Mouse (Mus musculus): ENCODE measurements around the gene Arid3a. TPM values are rescaled to one million over a fixed set of nuclear protein-coding genes. Genes with fewer than 3 reads are reported as not detected.
"Not testable (repeated sequence)": the region's sequence is repeated elsewhere in the genome, so short reads cannot be mapped to it uniquely, and the experiment has no call there.

Arid3a gene
- total and polyA plus RNA-seq, 3 experiments = 1.3 to 1.7 (median 1.5) TPM

- no peak within 1 kb of the TSS for H3K4me3 ChIP-seq
- TF ChIP-seq CTCF (IDR thresholded peaks at IDR 0.05) = no peak
- no peak for TF ChIP-seq POLR2A (IDR thresholded peaks at IDR 0.05; ENCODE audit: insufficient read depth, low read depth, low read length)
- no peak for TF ChIP-seq EP300 (IDR thresholded peaks at IDR 0.05; ENCODE audit: insufficient read depth, low read depth, low read length)
- 41% methylated on average over 5 of the region's 5 CpGs for WGBS
- H3K36me3 ChIP-seq (ENCODE audit: control insufficient read depth, insufficient read depth, low read length) = no peaks in the 10 kb centered on the region
- DNase-seq = no peak
- no peaks in the 10 kb centered on the region for H3K4me1 ChIP-seq (ENCODE audit: control insufficient read depth, insufficient read depth, low read length)
- H3K79me2 ChIP-seq (replicated peaks; ENCODE audit: control insufficient read depth, insufficient read depth, low read length) = no peaks in the 10 kb centered on the region
- H3K9ac ChIP-seq (ENCODE audit: low read depth, low read length) = no peak within 1 kb of the TSS
- no peaks in the 10 kb centered on the region for H3K27me3 ChIP-seq (ENCODE audit: control insufficient read depth, insufficient read depth, low read length)
- no peak within 1 kb of the TSS for H3K27ac ChIP-seq
- intact Hi-C loops (cut with DNase I) = no loop called here
Observed at GRCm38 (mm10) chr10:79890670-79891069, 36.2 kb upstream of the Arid3a start, which contains the start of gene Cfd. TSS of gene Cfd (plus strand) at chr10:79890853.

GRCm38 (mm10) chr10:79892451-79893118 is 34.3 kb upstream of the Arid3a start:
- not testable (repeated sequence) for H3K36me3 ChIP-seq (ENCODE audit: control insufficient read depth, insufficient read depth, low read length); H3K9ac ChIP-seq (ENCODE audit: low read depth, low read length); H3K4me1 ChIP-seq (ENCODE audit: control insufficient read depth, insufficient read depth, low read length); H3K4me3 ChIP-seq; H3K27ac ChIP-seq; H3K79me2 ChIP-seq (replicated peaks; ENCODE audit: control insufficient read depth, insufficient read depth, low read length); H3K27me3 ChIP-seq (ENCODE audit: control insufficient read depth, insufficient read depth, low read length)
- WGBS = 37% methylated on average over 22 of the region's 22 CpGs
- TF ChIP-seq EP300 (IDR thresholded peaks at IDR 0.05; ENCODE audit: insufficient read depth, low read depth, low read length) = 0 out of 2 replicates have a peak, but pooled peaks have one; percentile 51
- peak; percentile 85 for TF ChIP-seq CTCF (IDR thresholded peaks at IDR 0.05)
- intact Hi-C loops (cut with DNase I) = loop anchor here (1.0 to 2.0 kb wide), 2 partner anchors 33 to 66 kb away; no protein-coding TSS in a partner anchor
- DNase-seq = peak; percentile 70 to 85

GRCm38 (mm10) chr10:79896306-79896705 is 30.5 kb upstream of the Arid3a start:
- TF ChIP-seq EP300 (IDR thresholded peaks at IDR 0.05; ENCODE audit: insufficient read depth, low read depth, low read length) (no peak), CTCF (IDR thresholded peaks at IDR 0.05) (no peak), POLR2A (IDR thresholded peaks at IDR 0.05; ENCODE audit: insufficient read depth, low read depth, low read length) (no peak)
- WGBS = 89% methylated on average over 16 of the region's 16 CpGs
- no peaks in the 10 kb centered on the region for H3K36me3 ChIP-seq (ENCODE audit: control insufficient read depth, insufficient read depth, low read length)

DNA sequence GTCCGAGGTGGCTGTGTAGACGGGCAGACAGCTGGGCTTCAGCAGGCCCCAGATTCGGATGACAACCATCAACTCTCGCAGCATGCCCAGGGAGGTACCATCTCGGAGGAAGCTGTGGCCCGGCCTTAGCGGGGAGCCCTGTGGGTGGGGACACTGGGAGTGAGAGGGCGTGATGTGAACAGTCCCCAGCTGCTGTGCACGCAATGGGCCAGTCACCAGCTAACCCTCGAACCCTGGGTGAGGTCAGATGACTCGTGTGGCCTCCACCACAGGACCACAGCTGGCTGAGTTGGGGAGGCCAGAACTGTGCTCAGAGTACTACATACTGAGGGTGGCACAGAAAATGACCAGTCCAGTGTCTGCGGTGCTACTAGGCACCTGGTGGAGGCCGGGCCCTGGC is 30.0 kb upstream of the Arid3a start:
- Histone ChIP-seq H3K79me2 (replicated peaks; ENCODE audit: control insufficient read depth, insufficient read depth, low read length) (no peaks in the 10 kb centered on the region), H3K27me3 (ENCODE audit: control insufficient read depth, insufficient read depth, low read length) (no peaks in the 10 kb centered on the region), H3K9ac (ENCODE audit: low read depth, low read length) (no peak overlapping the region), H3K36me3 (ENCODE audit: control insufficient read depth, insufficient read depth, low read length) (no peaks in the 10 kb centered on the region), H3K27ac (no peak overlapping the region), H3K4me3 (no peak overlapping the region), H3K4me1 (ENCODE audit: control insufficient read depth, insufficient read depth, low read length) (no peaks in the 10 kb centered on the region)
- peak in 1 of 2 experiments; percentile 10 for DNase-seq
- 91% methylated on average over 13 of the region's 13 CpGs for WGBS
- intact Hi-C loops (cut with DNase I) = no loop called here
- TF ChIP-seq EP300 (IDR thresholded peaks at IDR 0.05; ENCODE audit: insufficient read depth, low read depth, low read length) = no peak
- TF ChIP-seq POLR2A (IDR thresholded peaks at IDR 0.05; ENCODE audit: insufficient read depth, low read depth, low read length) = no peak
- no peak for TF ChIP-seq CTCF (IDR thresholded peaks at IDR 0.05)

More at GRCm38 (mm10) chr10:79896306-79896705, 30.5 kb upstream of the Arid3a start:
- Histone ChIP-seq H3K4me1 (ENCODE audit: control insufficient read depth, insufficient read depth, low read length) (no peaks in the 10 kb centered on the region), H3K4me3 (no peak overlapping the region), H3K9ac (ENCODE audit: low read depth, low read length) (no peak overlapping the region), H3K79me2 (replicated peaks; ENCODE audit: control insufficient read depth, insufficient read depth, low read length) (no peaks in the 10 kb centered on the region), H3K27ac (no peak overlapping the region), H3K27me3 (ENCODE audit: control insufficient read depth, insufficient read depth, low read length) (no peaks in the 10 kb centered on the region)
- intact Hi-C loops (cut with DNase I) = no loop called here
- peak in 1 of 2 experiments; percentile 15 for DNase-seq

DNA sequence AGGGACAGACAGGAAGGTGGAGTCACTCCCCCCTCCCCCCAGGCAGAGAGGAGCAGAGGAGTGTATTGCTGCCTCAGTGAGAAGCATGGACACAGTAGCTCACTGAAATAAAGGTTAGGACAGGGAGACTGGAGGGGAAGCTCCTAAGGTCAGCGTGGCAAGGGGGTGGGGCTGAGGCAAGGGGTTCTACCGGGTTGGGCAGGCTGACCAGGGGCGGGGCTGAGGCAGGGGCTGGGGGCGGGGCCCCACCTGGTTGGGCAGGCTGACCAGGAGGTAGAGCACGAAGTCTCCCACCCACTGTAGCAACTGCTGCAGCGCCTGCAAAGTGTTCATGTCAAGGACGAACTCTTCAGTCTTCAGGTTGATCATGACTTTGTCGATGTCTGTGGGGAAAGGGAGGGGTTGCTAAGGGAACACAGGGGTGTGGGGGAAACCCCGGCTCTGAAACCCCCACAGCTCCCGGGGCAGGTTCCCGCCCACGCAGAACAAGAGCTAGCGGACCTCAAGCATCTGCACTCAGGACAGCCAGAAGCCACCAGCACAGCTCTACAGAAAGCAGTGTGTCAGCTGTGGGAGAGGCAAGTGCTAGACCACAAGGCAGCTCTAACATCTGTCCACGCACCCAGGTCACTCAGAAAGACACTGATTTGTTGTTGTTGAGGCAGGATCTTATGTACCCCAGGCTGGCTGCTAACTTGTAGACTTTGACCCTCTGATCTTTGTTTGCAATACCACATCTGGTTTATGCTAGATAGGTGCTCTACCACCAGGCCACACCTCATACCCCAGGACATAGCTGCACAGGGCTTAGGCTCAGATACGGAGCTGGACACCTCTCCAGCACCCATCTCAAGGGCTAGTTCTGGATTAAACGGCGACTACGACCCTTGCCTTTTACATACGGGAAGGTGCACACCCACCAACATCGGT is 29.3 kb upstream of the Arid3a start:
- Histone ChIP-seq H3K79me2 (replicated peaks; ENCODE audit: control insufficient read depth, insufficient read depth, low read length) (no peaks in the 10 kb centered on the region), H3K36me3 (ENCODE audit: control insufficient read depth, insufficient read depth, low read length) (no peaks in the 10 kb centered on the region), H3K27ac (no peak overlapping the region), H3K9ac (ENCODE audit: low read depth, low read length) (no peak overlapping the region), H3K4me1 (ENCODE audit: control insufficient read depth, insufficient read depth, low read length) (no peaks in the 10 kb centered on the region), H3K27me3 (ENCODE audit: control insufficient read depth, insufficient read depth, low read length) (no peaks in the 10 kb centered on the region), H3K4me3 (no peak overlapping the region)
- whole genome bisulfite sequencing = 67% methylated on average over 20 of the region's 20 CpGs
- intact Hi-C loops (cut with DNase I) = no loop called here
- no peak for DNase-seq
- TF ChIP-seq POLR2A (IDR thresholded peaks at IDR 0.05; ENCODE audit: insufficient read depth, low read depth, low read length) (no peak), CTCF (IDR thresholded peaks at IDR 0.05) (no peak), EP300 (IDR thresholded peaks at IDR 0.05; ENCODE audit: insufficient read depth, low read depth, low read length) (no peak)
